Mouse (Mus musculus) G1E (cell line): Measurements from ENCODE around the gene Nphp4. TPM values are rescaled to one million over a fixed set of nuclear protein-coding genes. Genes with fewer than 3 reads are reported as not detected.

Experiments
- ATAC-seq: 2 replicates; pipeline ENCODE4 v1.8.0; 2016; ENCODE audit warnings: mild to moderate bottlenecking; ENCODE audit not compliant: insufficient number of reproducible peaks, poor library complexity, low FRiP score, severe bottlenecking; ENCODE audit errors: extremely low read depth
- DNase-seq: peaks from one replicate; pipeline ENCODE4 v3.0.0; 2012; ENCODE audit warnings: low spot score
- H3K27me3 ChIP-seq: 2 replicates; pipeline ENCODE4 v1.6.1; 2012; ENCODE audit warnings: mild to moderate bottlenecking, low read length, inconsistent platforms; ENCODE audit not compliant: insufficient read depth
- H3K36me3 ChIP-seq: replicated peaks from 2 replicates; pipeline ENCODE3; 2012; ENCODE audit warnings: mild to moderate bottlenecking, inconsistent platforms
- H3K4me1 ChIP-seq: 2 replicates; pipeline ENCODE4 v1.6.1; 2012; ENCODE audit warnings: low read depth, low read length, inconsistent platforms, mixed read lengths; ENCODE audit not compliant: insufficient read depth
- H3K4me3 ChIP-seq: 2 replicates; pipeline ENCODE4 v1.5.1; 2012; ENCODE audit warnings: low read depth, mild to moderate bottlenecking, inconsistent platforms, low read length, moderate library complexity, mixed read lengths
- H3K9me3 ChIP-seq: replicated peaks from 2 replicates; pipeline ENCODE4 v1.6.1; 2012; ENCODE audit warnings: inconsistent platforms
- CTCF ChIP-seq: IDR thresholded peaks from 2 replicates; pipeline ENCODE4 v1.5.1; 2012; ENCODE audit warnings: low read depth, low read length, inconsistent platforms, mixed read lengths
- GATA1 ChIP-seq: IDR thresholded peaks from 2 replicates; pipeline ENCODE4 v1.6.1; 2012; ENCODE audit warnings: borderline replicate concordance, low read length, inconsistent platforms, mixed read lengths
- GATA2 ChIP-seq: IDR thresholded peaks from 2 replicates; pipeline ENCODE4 v1.6.1; 2012; ENCODE audit warnings: low read depth, low read length, inconsistent platforms, borderline replicate concordance
- POLR2AphosphoS5 ChIP-seq: IDR thresholded peaks from 2 replicates; pipeline ENCODE4 v1.6.1; 2012; ENCODE audit warnings: low read depth, low read length, inconsistent platforms; ENCODE audit not compliant: insufficient replicate concordance
- TAL1 ChIP-seq: conservative IDR thresholded peaks from 2 replicates; pipeline ENCODE4 v1.6.1; 2012; ENCODE audit warnings: low read depth, low read length, inconsistent platforms, mixed read lengths
- polyA plus RNA-seq: library from polyadenylated mRNA; stranded (reverse); fragments of >175 nt; gene quantifications from 2 replicates; pipeline ENCODE4 v1.2.3, GENCODE M21; 2012
- total RNA-seq, 2 experiments: library from RNA; stranded (forward) in 1 of 2; stranded (reverse) in 1 of 2; fragments of 200-1000 nt in 1 of 2; fragments of >200 nt in 1 of 2; fragmentation: Nextera tagmentation in 1 of 2; gene quantifications; 2 replicates each; pipeline ENCODE4 v1.2.3; 2014 to 2017

Gene Nphp4
- total and polyA plus RNA-seq, 3 experiments: not detected

GRCm38 (mm10) chr4:152454153-152454552 lies 22.4 kb upstream of the Nphp4 start:
- H3K4me3 ChIP-seq: no peak overlapping the region
- no peak for DNase-seq
- H3K9me3 ChIP-seq: peaks cover 98% of the 10 kb centered on the region
- TF ChIP-seq GATA1: no peak
- TF ChIP-seq GATA2: no peak
- no peak for TF ChIP-seq POLR2AphosphoS5
- no peak for TF ChIP-seq TAL1
- TF ChIP-seq CTCF: no peak
- H3K4me1 ChIP-seq: no peaks in the 10 kb centered on the region
- no peak for ATAC-seq
- H3K27me3 ChIP-seq: no peaks in the 10 kb centered on the region
- no peaks in the 10 kb centered on the region for H3K36me3 ChIP-seq

- no peaks in the 10 kb centered on the region for H3K4me1 ChIP-seq
- ATAC-seq (no peak), DNase-seq (no peak)
- H3K4me3 ChIP-seq: no peak overlapping the region; the same call in 1 of the 2 replicates
- H3K9me3 ChIP-seq: peaks cover 96% of the 10 kb centered on the region
- no peaks in the 10 kb centered on the region for H3K27me3 ChIP-seq
- H3K36me3 ChIP-seq: no peaks in the 10 kb centered on the region
- TF ChIP-seq POLR2AphosphoS5: no peak
- TF ChIP-seq GATA2: no peak
- no peak for TF ChIP-seq TAL1
- no peak for TF ChIP-seq GATA1
- no peak for TF ChIP-seq CTCF
Measured at GRCm38 (mm10) chr4:152456609-152457008, 19.9 kb upstream of the Nphp4 start.

GRCm38 (mm10) chr4:152457673-152458072 lies 18.8 kb upstream of the Nphp4 start:
- Histone ChIP-seq H3K4me3 (no peak overlapping the region), H3K27me3 (no peaks in the 10 kb centered on the region), H3K9me3 (peaks cover 96% of the 10 kb centered on the region), H3K36me3 (no peaks in the 10 kb centered on the region), H3K4me1 (no peaks in the 10 kb centered on the region)
- ATAC-seq (no peak), DNase-seq (no peak)
- TF ChIP-seq GATA1: no peak
- TF ChIP-seq GATA2: no peak
- no peak for TF ChIP-seq POLR2AphosphoS5
- TF ChIP-seq TAL1: no peak
- TF ChIP-seq CTCF: no peak

GRCm38 (mm10) chr4:152462516-152462915 lies 14.0 kb upstream of the Nphp4 start:
- ATAC-seq: no peak

GRCm38 (mm10) chr4:152463147-152463546 lies 13.4 kb upstream of the Nphp4 start:
- no peak for DNase-seq
- H3K27me3 ChIP-seq: 0 out of 2 replicates have a peak, but pooled peaks cover 3% of the 10 kb centered on the region
- no peaks in the 10 kb centered on the region for H3K36me3 ChIP-seq
- ATAC-seq: no peak
- H3K9me3 ChIP-seq: peaks cover 96% of the 10 kb centered on the region
- no peaks in the 10 kb centered on the region for H3K4me1 ChIP-seq
- H3K4me3 ChIP-seq: no peak overlapping the region
- TF ChIP-seq GATA2 (no peak), GATA1 (no peak), CTCF (no peak), TAL1 (no peak), POLR2AphosphoS5 (no peak)

More at GRCm38 (mm10) chr4:152462516-152462915, 14.0 kb upstream of the Nphp4 start:
- 0 out of 2 replicates have a peak, but pooled peaks cover 3% of the 10 kb centered on the region for H3K27me3 ChIP-seq
- H3K9me3 ChIP-seq: peaks cover 96% of the 10 kb centered on the region
- no peak for DNase-seq
- TF ChIP-seq TAL1 (no peak), GATA1 (no peak), POLR2AphosphoS5 (no peak), CTCF (no peak), GATA2 (no peak)
- no peaks in the 10 kb centered on the region for H3K4me1 ChIP-seq
- no peak overlapping the region; the same call in 1 of the 2 replicates for H3K4me3 ChIP-seq
- H3K36me3 ChIP-seq: no peaks in the 10 kb centered on the region

- Histone ChIP-seq H3K4me3 (no peak overlapping the region), H3K4me1 (no peaks in the 10 kb centered on the region), H3K36me3 (no peaks in the 10 kb centered on the region), H3K9me3 (peaks cover 96% of the 10 kb centered on the region), H3K27me3 (0 out of 2 replicates have a peak, but pooled peaks cover 3% of the 10 kb centered on the region)
- TF ChIP-seq GATA1 (no peak), POLR2AphosphoS5 (no peak), CTCF (no peak), GATA2 (no peak), TAL1 (no peak)
- no peak for ATAC-seq
- no peak for DNase-seq
Measured at GRCm38 (mm10) chr4:152465116-152465515, 11.4 kb upstream of the Nphp4 start.
